Mouse (Mus musculus) brain, embryonic 14.5 days (tissue): Measurements from ENCODE around the gene Sdk1. TPM values are rescaled to one million over a fixed set of nuclear protein-coding genes. Genes with fewer than 3 reads are reported as not detected.

Experiments
- DNase-seq: peaks from one replicate; pipeline ENCODE4 v3.0.0-alpha.2; 2011; ENCODE audit warnings: low read depth
- CTCF ChIP-seq: fragments of 200-500 bp; IDR thresholded peaks from 2 replicates; pipeline ENCODE4 v1.5.1; 2012; ENCODE audit warnings: inconsistent platforms, mild to moderate bottlenecking, moderate library complexity, borderline replicate concordance; ENCODE audit not compliant: insufficient read depth, insufficient read length; ENCODE audit errors: extremely low read depth
- POLR2A ChIP-seq: fragments of 200-500 bp; IDR thresholded peaks from 2 replicates; pipeline ENCODE4 v1.6.1; 2012; ENCODE audit warnings: mild to moderate bottlenecking, inconsistent platforms, borderline replicate concordance; ENCODE audit not compliant: poor library complexity, insufficient read depth, insufficient read length, severe bottlenecking; ENCODE audit errors: extremely low read depth
- polyA plus RNA-seq: library from polyadenylated mRNA; depleted of rRNA; stranded (reverse); fragments of >200 nt; gene quantifications from 2 replicates; pipeline ENCODE4 v1.2.3, GENCODE M21; 2012; rRNA removed

The Sdk1 gene
- polyA plus RNA-seq: 3.7 and 7.3 TPM in 2 replicates

DNA sequence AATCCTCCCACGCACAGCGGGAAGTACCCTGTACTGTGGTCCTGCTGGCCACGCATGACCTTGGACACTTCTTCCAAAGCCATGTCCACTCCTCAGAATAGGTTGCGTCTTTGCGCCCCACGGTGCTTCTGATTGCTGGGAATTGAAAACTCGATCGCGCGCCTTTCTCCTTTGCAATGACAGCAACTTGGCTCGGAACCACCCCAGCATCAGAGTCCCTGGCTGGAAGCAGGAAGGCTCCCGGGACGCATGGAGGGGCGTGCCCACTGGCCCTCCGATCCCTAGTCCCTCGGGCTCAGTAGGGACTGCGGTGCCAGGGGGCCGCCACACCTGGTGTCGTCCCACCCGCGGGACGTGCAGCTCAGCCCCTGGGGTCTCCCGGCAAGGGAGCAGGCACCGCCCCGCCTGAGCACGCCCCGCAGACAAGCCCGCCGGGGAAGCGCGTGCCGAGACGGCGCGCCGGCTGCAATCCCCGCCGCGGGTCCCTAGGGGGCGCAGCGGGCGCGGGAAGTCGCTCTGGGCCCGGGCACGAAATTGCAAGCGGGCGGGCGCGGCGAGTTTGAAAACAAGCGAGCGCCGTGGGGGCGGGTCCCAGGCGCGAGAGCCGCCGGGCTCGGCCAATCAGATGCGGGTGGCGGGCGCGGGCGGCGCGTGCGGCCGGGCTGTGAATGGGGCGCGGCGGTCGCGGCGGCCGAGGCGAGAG lies at the start of gene Sdk1:
TSS of gene Sdk1 (plus strand) at position 650 of the 703 bp plus-strand sequence.
- DNase-seq: peak; percentile 98

DNA sequence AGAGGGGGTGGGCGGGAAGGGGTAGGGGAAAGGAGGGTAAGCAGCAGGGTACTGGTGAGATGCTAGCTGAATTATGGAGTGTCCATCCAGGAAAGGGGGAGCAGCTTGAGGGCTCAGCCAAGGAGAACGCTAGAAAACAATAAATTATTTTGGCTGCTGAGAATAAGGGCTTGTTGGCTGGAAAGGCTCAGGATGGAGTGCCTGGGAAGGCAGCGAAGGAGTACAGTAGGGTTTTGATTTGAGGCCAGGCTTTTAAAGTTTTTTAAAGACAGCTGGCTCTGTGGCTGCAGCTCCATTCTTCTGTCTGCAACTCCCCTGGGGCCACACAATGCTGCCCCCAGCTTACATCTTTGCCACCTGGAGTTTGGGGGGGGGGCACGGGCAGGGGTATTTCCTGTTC lies 44.0 kb upstream of the Sdk1 start:
- peak; percentile 62 for DNase-seq

More for the DNA sequence above, at the start of gene Sdk1:
- TF ChIP-seq CTCF: peak; percentile 79
- TF ChIP-seq POLR2A: no peak

DNA sequence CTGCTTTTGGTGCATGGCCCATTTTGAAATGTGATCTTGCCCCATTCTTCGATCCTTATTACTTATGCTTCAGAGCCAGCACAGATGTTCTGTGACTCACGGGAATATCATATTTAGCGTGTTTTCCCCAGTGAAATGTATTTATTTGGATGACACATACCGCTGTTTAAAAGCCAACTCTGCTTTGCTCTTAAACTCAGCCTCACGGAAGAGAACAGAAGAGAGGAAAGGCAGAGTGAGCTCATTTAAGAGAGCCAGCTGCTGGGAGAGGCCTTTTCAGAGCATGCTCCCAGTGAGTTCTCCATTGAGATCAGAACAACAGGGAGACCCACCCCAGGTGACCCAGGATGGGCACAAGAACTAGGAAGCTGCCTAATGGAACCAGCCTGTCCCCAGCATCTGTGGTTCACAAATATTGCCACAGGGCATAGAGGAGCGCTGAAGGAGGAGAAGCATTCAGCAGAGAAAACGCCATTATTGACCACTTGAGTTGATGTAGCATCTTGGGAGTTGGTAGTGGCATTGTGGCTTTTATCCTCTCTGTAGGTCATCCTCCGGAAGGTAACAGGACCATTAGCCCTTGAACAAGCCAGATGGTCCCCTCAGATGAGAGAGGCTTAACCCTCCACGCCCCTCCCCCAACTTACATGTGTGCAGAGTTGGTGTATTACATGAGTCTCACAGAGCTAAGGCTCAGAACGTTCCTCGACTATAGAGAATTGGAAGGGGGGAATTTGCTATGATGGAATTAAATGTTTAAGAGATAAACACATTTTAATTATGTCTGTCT lies 38.8 kb upstream of the Sdk1 start:
- TF ChIP-seq POLR2A: no peak
- TF ChIP-seq CTCF: no peak
- DNase-seq: peak; percentile 17

More for the DNA sequence above, 44.0 kb upstream of the Sdk1 start:
- TF ChIP-seq CTCF (no peak), POLR2A (no peak)

DNA sequence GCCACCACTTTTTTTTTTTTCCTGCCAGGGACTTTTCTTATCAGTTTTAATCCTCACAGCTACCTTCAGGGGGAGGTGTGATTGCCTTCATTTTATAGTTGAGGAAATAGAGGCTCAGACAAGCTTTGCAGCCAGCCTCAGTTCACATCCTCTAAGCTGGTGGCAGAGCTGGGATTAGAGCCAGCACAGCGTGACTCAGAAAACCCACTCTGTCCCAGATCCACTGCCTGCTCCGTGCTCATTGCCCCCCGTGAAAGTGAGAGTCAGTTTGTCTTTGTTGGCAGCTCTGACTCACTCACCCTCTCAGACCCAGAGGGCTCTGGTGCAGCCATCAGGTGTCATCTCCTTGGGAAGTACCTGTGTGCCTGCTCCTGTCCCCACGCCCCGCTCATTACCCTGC lies 34.2 kb upstream of the Sdk1 start:
- DNase-seq: peak; percentile 19
- TF ChIP-seq CTCF (no peak), POLR2A (no peak)

DNA sequence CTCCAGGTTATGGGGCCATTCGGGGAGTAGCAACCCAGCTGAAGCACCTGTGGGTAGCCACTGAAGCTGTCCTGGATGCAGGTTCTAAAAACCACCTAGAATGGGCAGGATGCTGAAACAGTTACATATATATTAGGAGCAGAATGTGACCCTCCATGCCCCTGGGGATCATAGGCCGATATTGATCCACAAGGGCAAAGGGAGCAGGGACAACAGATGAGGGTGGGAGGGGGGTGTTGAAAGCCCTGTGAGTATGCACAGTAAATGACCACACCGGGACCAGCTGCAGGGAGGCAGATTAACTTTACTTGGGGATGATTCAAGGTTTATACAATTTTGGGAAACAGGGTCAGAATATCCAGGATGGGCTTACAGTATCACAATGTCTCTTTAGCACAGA lies 16.0 kb upstream of the Sdk1 start:
- TF ChIP-seq CTCF (no peak), POLR2A (no peak)
- DNase-seq: no peak

DNA sequence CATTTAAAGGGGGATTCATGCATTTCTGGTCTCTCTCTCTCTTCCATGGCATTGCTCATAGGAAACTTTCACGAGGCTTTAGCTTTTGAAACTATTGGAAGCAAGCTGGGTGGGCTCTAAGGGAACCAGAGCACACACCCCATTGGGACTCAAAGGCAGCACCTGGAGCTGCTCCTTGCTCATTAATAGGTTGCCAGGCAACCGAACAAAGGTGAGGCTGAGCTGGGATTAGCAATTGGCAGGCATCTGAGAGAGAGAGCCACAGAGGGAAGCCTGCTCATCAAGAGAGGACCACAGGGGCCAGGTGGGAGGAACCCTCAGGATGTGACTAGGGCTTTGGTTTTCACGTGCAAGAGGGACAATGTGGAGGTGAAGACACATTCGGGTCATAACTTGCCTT lies 7.0 kb upstream of the Sdk1 start:
- no peak for TF ChIP-seq CTCF
- no peak for TF ChIP-seq POLR2A
- peak; percentile 68 for DNase-seq

DNA sequence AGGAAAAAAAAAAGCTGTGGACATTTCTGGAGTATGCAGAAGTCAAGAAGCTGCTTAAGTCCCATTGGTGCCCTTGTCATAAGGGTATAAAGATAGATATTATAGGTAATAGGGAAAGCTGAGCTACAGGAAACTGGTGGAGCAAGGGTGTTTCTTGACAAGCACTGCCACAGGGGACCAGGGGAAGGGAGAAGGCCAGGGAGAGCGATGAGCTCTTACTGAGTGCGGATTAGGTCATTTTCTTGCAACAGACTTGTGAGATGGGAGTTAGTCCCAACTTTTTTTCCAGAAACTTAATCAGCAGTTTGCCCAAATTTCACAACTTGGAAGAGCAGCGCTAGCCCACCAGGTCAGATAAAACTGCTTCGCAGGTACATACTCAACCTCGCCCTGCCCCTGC lies 1.9 kb upstream of the Sdk1 start:
- DNase-seq: no peak
- TF ChIP-seq POLR2A (no peak), CTCF (no peak)

DNA sequence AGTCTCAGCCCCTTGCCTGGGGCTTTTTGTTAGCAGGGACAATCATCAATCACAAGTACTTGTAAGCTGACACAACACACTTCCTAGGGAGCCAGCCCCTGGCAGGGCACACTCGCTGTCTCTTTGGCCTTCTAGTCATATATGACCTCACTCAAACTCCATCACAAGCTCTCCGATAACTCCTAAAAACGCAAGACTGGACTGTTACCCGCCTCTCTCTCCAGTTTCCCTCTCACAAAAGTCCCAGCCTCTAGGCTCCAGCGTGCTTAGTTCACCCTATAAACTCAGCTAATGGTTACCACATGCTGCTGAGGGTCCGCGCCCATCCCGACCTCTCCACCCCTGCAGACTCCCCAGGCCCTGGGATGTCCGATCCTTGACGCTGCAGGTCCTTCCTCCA lies 849 bp upstream of the Sdk1 start:
- peak; percentile 42 for DNase-seq
- TF ChIP-seq CTCF (no peak), POLR2A (no peak)

DNA sequence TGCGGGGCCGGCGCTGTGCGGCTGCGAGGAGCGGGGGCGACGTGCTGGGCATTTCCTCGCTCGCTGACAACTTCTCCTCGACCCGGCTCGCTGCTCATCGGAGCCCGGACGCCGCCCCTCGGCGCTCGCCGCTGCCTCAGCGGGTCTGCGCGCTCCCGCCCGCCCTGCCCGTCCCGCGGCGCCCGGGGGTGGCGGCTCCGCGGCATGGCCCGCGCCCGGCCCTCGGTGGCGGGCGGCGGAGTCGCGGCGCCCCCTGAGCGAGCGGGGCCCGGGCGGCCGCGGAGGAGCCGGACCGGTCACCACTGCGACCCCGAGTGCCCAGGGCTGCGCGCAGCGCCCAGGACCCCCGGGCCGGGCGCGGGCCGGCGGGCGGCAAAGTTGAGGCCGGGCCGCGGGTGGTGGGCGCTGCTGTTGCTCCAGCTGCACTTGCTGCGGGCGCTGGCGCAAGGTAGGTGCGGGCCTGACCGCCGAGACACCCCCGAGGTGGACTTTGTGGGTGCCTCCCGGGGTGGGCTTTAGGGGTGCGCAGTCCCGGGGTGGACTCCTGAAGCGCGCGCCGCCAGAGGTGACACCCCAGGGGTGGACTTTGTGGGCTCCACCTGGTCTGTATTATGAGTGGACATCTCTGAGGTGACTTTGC lies 475 bp downstream of the Sdk1 start:
- TF ChIP-seq CTCF: no peak
- TF ChIP-seq POLR2A: 0 out of 2 replicates have a peak, but pooled peaks have one; percentile 53
- no peak for DNase-seq

DNA sequence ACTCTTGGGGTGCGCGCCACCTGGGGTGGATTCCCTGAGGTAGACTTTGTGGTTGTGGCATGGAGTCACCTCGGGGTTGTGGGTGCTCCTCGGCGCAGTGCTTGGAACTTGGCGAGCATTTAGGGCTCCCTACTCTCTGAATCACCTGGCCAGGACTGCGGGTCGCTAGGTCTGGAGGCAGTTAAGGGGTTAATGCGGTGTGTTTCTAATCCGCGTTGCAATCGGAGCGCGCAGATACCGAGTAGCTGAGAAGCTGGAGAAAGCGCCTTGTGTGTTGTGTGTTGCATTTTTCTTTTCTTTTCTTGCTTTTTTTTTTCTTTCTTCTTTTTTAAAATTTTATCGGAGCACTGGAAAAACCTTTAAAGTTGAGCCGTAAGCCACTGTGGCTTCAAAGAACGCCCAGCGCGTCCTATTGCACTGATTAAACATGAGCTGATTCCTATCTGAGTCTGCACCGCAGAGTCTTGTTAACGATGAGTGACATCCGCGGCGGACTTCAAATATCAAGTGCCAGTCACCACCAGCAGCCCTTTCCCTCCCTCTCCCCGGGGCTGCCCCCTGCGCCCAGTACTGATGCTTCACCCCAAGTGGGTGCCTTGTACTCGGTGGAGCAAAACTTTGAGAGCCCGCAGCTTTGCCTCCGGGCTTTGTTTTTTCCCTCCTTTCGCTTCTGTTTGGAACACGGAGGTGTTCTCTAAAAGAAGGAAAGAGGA lies 2.1 kb downstream of the Sdk1 start:
- TF ChIP-seq CTCF (no peak), POLR2A (no peak)
- peak; percentile 60 for DNase-seq

DNA sequence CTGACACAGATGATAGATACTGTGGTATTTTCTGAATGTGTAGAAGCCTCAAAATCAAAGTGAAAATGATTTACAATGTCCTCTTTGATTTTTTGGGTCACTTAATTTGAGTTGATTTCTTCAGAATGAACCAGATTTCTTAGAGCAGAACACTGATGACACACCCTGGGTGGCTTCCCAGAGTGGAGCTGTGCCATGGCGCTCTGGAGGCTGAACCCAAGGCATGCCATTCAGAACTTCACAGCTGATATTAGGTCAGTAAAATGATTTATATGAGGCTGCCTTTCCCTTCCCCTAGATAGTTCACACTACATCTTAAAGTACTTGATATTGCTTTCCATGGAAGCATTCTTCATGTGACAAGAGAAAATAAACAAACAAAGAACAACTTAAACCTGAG lies 23.0 kb downstream of the Sdk1 start:
- no peak for DNase-seq
- TF ChIP-seq POLR2A: no peak
- no peak for TF ChIP-seq CTCF
